Mouse (Mus musculus) kidney, postnatal 0 days (tissue): Measurements from ENCODE around the gene Gpm6b. TPM values are rescaled to one million over a fixed set of nuclear protein-coding genes. Genes with fewer than 3 reads are reported as not detected.
A peak's percentile ranks its signal among the peaks of the same experiment; 100 is the strongest.

Source experiments
- ATAC-seq: fragments of 200-750 bp; cut with Nextera tagmentation; replicated peaks from 2 replicates; pipeline ENCODE4 v1.8.0; 2017; ENCODE audit warnings: low read depth, moderate number of reproducible peaks, moderate TSS enrichment, moderate library complexity; ENCODE audit not compliant: low FRiP score
- DNase-seq: peaks from one replicate; pipeline ENCODE4 v3.0.0-alpha.2; 2016; ENCODE audit warnings: low spot score
- H3K27ac ChIP-seq: fragments of 300-500 bp; sonication (generic); 2 replicates; pipeline ENCODE4 v1.5.1; 2014; ENCODE audit warnings: mild to moderate bottlenecking
- H3K27me3 ChIP-seq: fragments of 300-500 bp; sonication (generic); 2 replicates; pipeline ENCODE4 v1.6.1; 2014; ENCODE audit warnings: low read length, mixed read lengths; ENCODE audit not compliant: insufficient read depth
- H3K36me3 ChIP-seq: fragments of 300-500 bp; sonication (generic); 2 replicates; pipeline ENCODE4 v1.6.1; 2014; ENCODE audit warnings: low read length, mixed read lengths; ENCODE audit not compliant: insufficient read depth
- H3K4me1 ChIP-seq: fragments of 300-500 bp; sonication (generic); replicated peaks from 2 replicates; pipeline ENCODE4 v1.6.1; 2014; ENCODE audit warnings: antibody characterized with exemption, low read length, mixed read lengths; ENCODE audit not compliant: insufficient read depth
- H3K4me2 ChIP-seq: fragments of 300-500 bp; sonication (generic); 2 replicates; pipeline ENCODE4 v1.6.1; 2014; ENCODE audit warnings: mild to moderate bottlenecking, low read length, moderate library complexity, mixed read lengths
- H3K4me3 ChIP-seq: fragments of 300-500 bp; sonication (generic); replicated peaks from 2 replicates; pipeline ENCODE4 v1.5.1; 2014; ENCODE audit warnings: low read depth, low read length
- H3K9ac ChIP-seq: fragments of 300-500 bp; sonication (generic); 2 replicates; pipeline ENCODE4 v1.6.1; 2014; ENCODE audit warnings: low read depth, low read length
- H3K9me3 ChIP-seq: fragments of 300-500 bp; sonication (generic); replicated peaks from 2 replicates; pipeline ENCODE4 v1.6.1; 2016; ENCODE audit warnings: low read length, inconsistent platforms, mixed read lengths
- CTCF ChIP-seq: IDR thresholded peaks from 2 replicates; pipeline ENCODE4 v1.5.1; 2016; ENCODE audit warnings: antibody characterized with exemption, low read depth, mild to moderate bottlenecking, moderate library complexity
- WGBS: fragments of 180-500 bp; shearing (Covaris S2); extraction: QIAGEN DNeasy Blood & Tissue Kit; methylation state at CpG from one replicate; pipeline ENCODE4 v1.1.7; 2014; 5-methylcytosine and 5-hydroxymethylcytosine counted together
- polyA plus RNA-seq: library from polyadenylated mRNA; unstranded; fragments of >200 nt; fragmentation: Nextera tagmentation; extraction: Ambion mirVana; gene quantifications from 2 replicates; pipeline ENCODE4 v1.2.1, GENCODE M21; 2015

Gpm6b gene
- polyA plus RNA-seq: 16.9 and 18.2 TPM in 2 replicates

- H3K27me3 ChIP-seq: 0 out of 2 replicates have a peak, but pooled peaks cover 3% of the 10 kb centered on the region
- H3K36me3 ChIP-seq: no peaks in the 10 kb centered on the region
- DNase-seq (peak; percentile 32), ATAC-seq (peak; percentile 89)
- TF ChIP-seq CTCF: no peak
- H3K4me2 ChIP-seq: peak within 1 kb of the TSS; percentile 82
- no peaks in the 10 kb centered on the region for H3K9me3 ChIP-seq
- peak within 1 kb of the TSS; percentile 49 for H3K9ac ChIP-seq
- 33% methylated on average over 40 of the region's 63 CpGs for WGBS
- H3K27ac ChIP-seq: no peak within 1 kb of the TSS
- H3K4me3 ChIP-seq: peak within 1 kb of the TSS; percentile 47
- H3K4me1 ChIP-seq: no peaks in the 10 kb centered on the region
Measured at GRCm38 (mm10) chrX:166238831-166239460, at the start of gene Gpm6b. Gene Gpm6b (plus strand): TSS chrX:166238911.

GRCm38 (mm10) chrX:166196327-166196726 lies 42.4 kb upstream of the Gpm6b start:
- H3K36me3 ChIP-seq: no peaks in the 10 kb centered on the region
- TF ChIP-seq CTCF: no peak
- no peaks in the 10 kb centered on the region for H3K27me3 ChIP-seq
- no peak overlapping the region for H3K9ac ChIP-seq
- no peak overlapping the region for H3K4me3 ChIP-seq
- no peak overlapping the region for H3K4me2 ChIP-seq
- no peaks in the 10 kb centered on the region for H3K9me3 ChIP-seq
- no peak for DNase-seq
- no peaks in the 10 kb centered on the region for H3K4me1 ChIP-seq
- ATAC-seq: no peak
- no peak overlapping the region for H3K27ac ChIP-seq

GRCm38 (mm10) chrX:166198266-166198665 lies 40.4 kb upstream of the Gpm6b start:
- TF ChIP-seq CTCF: no peak
- H3K4me3 ChIP-seq: no peak overlapping the region
- H3K4me1 ChIP-seq: no peaks in the 10 kb centered on the region
- no peaks in the 10 kb centered on the region for H3K36me3 ChIP-seq
- 0 out of 2 replicates have a peak, but pooled peaks have one; percentile 43 for ATAC-seq
- H3K9me3 ChIP-seq: no peaks in the 10 kb centered on the region
- DNase-seq: peak; percentile 67
- no peak overlapping the region for H3K9ac ChIP-seq
- WGBS: 66% methylated on average over 2 of the region's 2 CpGs
- H3K4me2 ChIP-seq: no peak overlapping the region
- no peaks in the 10 kb centered on the region for H3K27me3 ChIP-seq
- H3K27ac ChIP-seq: no peak overlapping the region

- no peaks in the 10 kb centered on the region for H3K4me1 ChIP-seq
- H3K9ac ChIP-seq: no peak overlapping the region
- ATAC-seq: no peak
- no peak for DNase-seq
- no peak overlapping the region for H3K4me2 ChIP-seq
- no peaks in the 10 kb centered on the region for H3K9me3 ChIP-seq
- H3K4me3 ChIP-seq: no peak overlapping the region
- H3K27me3 ChIP-seq: no peaks in the 10 kb centered on the region
- TF ChIP-seq CTCF: no peak
- no peak overlapping the region for H3K27ac ChIP-seq
- H3K36me3 ChIP-seq: no peaks in the 10 kb centered on the region
Measured at GRCm38 (mm10) chrX:166199812-166200211, 38.9 kb upstream of the Gpm6b start.

GRCm38 (mm10) chrX:166214576-166214975 lies 24.1 kb upstream of the Gpm6b start:
- no peak overlapping the region for H3K9ac ChIP-seq
- DNase-seq (no peak), ATAC-seq (no peak)
- H3K27ac ChIP-seq: no peak overlapping the region
- no peak overlapping the region for H3K4me2 ChIP-seq
- no peaks in the 10 kb centered on the region for H3K27me3 ChIP-seq
- no peaks in the 10 kb centered on the region for H3K9me3 ChIP-seq
- no peaks in the 10 kb centered on the region for H3K4me1 ChIP-seq
- no peaks in the 10 kb centered on the region for H3K36me3 ChIP-seq
- H3K4me3 ChIP-seq: no peak overlapping the region
- TF ChIP-seq CTCF: no peak
- 82% methylated on average over 2 of the region's 2 CpGs for WGBS

GRCm38 (mm10) chrX:166216248-166216647 lies 22.5 kb upstream of the Gpm6b start:
- H3K4me3 ChIP-seq: no peak overlapping the region
- no peak overlapping the region for H3K9ac ChIP-seq
- H3K4me2 ChIP-seq: no peak overlapping the region
- no peaks in the 10 kb centered on the region for H3K36me3 ChIP-seq
- no peak for DNase-seq
- no peaks in the 10 kb centered on the region for H3K9me3 ChIP-seq
- H3K27ac ChIP-seq: no peak overlapping the region
- no peak for ATAC-seq
- no peak for TF ChIP-seq CTCF
- H3K27me3 ChIP-seq: no peaks in the 10 kb centered on the region
- no peaks in the 10 kb centered on the region for H3K4me1 ChIP-seq
- WGBS: 63% methylated on average over 6 of the region's 6 CpGs

- WGBS: 81% methylated on average over 8 of the region's 8 CpGs
- Histone ChIP-seq H3K9ac (no peak overlapping the region), H3K27ac (no peak overlapping the region), H3K36me3 (no peaks in the 10 kb centered on the region), H3K4me1 (no peaks in the 10 kb centered on the region), H3K27me3 (no peaks in the 10 kb centered on the region), H3K4me2 (no peak overlapping the region), H3K4me3 (no peak overlapping the region), H3K9me3 (no peaks in the 10 kb centered on the region)
- no peak for DNase-seq
- TF ChIP-seq CTCF: no peak
- no peak for ATAC-seq
Measured at GRCm38 (mm10) chrX:166216720-166217119, 22.0 kb upstream of the Gpm6b start.
